Mouse (Mus musculus) pancreas, adult 10 weeks (tissue): ENCODE data around the gene Spin1. TPM values are rescaled to one million over a fixed set of nuclear protein-coding genes. Genes with fewer than 3 reads are reported as not detected.

Source experiments
- polyA plus RNA-seq: library from polyadenylated mRNA; stranded (reverse); fragments of 350-450 nt; fragmentation: Illumina TruSeq; extraction: RNeasy Lipid Tissue Mini Kit (QIAGEN cat#74804); gene quantifications from one replicate; pipeline ENCODE4 v1.2.3, GENCODE M21; 2015; ENCODE audit warnings: low read depth, low replicate concordance; ENCODE audit not compliant: insufficient read depth

Gene Spin1
- polyA plus RNA-seq: 6.1 TPM

GRCm38 (mm10) chr13:51100233-51101015, at the start of gene Spin1:
Gene Spin1, plus strand, starts transcription at chr13:51100880.

DNA sequence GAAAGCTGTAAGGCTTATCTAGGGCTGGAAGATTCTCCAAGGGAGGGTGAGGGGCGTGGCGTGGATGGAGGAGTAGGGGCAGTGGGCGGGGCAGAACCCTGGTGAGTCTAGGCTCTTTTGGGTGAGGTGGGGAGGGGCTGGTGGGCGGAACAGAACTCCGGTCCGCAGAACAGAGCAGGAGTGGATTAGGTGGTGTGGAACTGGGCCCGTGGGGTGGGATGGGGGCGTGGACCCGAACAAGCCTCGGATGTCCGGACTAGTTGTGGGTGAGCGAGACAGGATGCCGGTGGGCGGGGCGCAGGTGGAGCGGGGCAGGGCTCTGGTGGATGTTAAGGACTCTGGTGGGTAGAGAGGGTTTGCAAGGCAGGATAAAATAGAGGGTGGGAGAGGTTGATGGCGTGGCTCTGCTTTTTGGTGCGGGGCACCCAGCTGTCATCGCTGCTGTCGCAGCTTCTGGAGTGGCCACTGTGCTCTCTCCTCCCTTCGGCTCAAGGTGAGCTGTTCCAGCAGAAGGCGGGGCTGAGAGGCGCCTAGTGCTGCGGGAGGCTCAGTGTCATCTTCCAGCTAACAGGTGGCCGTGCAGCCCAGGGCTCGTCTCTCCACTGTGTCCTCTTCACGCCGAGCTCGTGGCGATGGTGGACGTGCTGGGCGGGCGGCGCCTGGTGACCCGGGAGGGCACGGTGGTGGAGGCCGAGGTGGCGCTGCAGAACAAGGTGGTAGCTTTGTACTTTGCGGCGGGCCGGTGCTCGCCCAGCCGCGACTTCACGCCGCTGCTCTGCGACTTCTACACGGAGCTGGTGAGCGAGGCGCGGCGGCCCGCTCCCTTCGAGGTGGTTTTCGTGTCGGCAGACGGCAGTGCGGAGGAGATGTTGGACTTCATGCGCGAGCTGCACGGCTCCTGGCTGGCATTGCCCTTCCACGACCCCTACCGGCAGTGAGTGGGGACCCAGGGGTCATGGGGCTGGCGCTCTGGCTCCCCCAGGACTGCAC, 70.3 kb downstream of the Spin1 start, which contains the start of gene Nxnl2:
Nxnl2 (plus strand) TSS at position 332 of the 990 bp plus-strand sequence.

Other genes with a start within 250 kb of the Spin1 start
- 0.55 TPM for gene Nxnl2, start 70.1 kb downstream of the Spin1 start, polyA plus RNA-seq